Mouse (Mus musculus): ENCODE results near the gene Kcnk3.

Gene Kcnk3

GRCm38 (mm10) chr5:30587681-30588300 is at the start of gene Kcnk3:
TSS of gene Kcnk3 (plus strand) at chr5:30588170.
- in situ Hi-C loops (cut with MboI; ENCODE audit: unreplicated experiment in 2 of 2), result no loop called here

GRCm38 (mm10) chr5:30545698-30546097 is 42.3 kb upstream of the Kcnk3 start, which contains the start of gene Cib4:
TSS of gene Cib4 (minus strand) at chr5:30545836.
- in situ Hi-C loops (cut with MboI; ENCODE audit: unreplicated experiment in 2 of 2), result no loop called here

- in situ Hi-C loops (cut with MboI; ENCODE audit: unreplicated experiment in 2 of 2), result no loop called here
Observed at GRCm38 (mm10) chr5:30548681-30549080, 39.3 kb upstream of the Kcnk3 start.

- in situ Hi-C loops (cut with MboI; ENCODE audit: unreplicated experiment in 2 of 2), result no loop called here
Observed at GRCm38 (mm10) chr5:30550334-30551021, 37.5 kb upstream of the Kcnk3 start.

- in situ Hi-C loops (cut with MboI; ENCODE audit: unreplicated experiment in 2 of 2), result no loop called here
Observed at GRCm38 (mm10) chr5:30551022-30551638, 36.8 kb upstream of the Kcnk3 start.

DNA sequence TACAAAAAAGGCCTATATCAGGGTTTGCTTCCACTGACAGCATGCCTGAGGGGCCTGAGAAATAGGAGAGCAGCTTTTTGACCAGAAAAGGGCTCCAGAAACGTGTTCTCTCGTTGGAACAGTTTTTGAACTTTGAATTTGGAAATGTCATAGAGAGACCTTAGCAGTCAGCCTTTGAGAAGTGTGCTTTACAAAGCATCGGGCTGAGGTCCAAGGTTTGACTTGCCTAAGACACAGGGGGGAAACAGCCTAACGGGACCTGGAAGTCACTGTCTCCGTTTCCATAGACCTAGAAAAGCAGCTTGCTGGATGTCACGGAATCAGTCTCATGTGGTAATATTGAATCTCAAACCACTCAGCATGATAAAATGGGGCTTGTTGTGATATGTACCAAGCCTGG is 36.0 kb upstream of the Kcnk3 start:
- in situ Hi-C loops (cut with MboI; ENCODE audit: unreplicated experiment in 2 of 2), result no loop called here

- in situ Hi-C loops (cut with MboI; ENCODE audit: unreplicated experiment in 2 of 2), result no loop called here
Observed at GRCm38 (mm10) chr5:30553936-30554335, 34.0 kb upstream of the Kcnk3 start.

DNA sequence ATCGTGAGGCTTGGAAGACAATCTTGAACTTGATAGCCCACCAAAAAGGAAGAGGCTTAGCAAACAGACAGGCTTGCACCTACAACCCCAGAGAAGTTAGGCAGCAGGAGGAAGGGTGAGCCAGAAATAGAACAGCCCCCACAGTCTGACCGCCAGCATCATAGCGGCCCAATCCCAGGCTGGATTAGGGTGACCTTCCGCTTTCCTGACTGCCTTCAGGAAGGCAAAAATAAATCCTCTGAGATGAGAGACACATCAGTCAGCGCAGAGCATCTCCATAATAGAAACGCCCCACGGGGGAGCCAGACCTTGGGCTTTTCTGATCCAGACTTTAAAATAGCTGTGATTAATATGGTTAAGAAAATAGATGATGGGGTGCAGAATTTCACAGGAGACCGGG is 33.0 kb upstream of the Kcnk3 start:
- in situ Hi-C loops (cut with MboI; ENCODE audit: unreplicated experiment in 2 of 2), result no loop called here

DNA sequence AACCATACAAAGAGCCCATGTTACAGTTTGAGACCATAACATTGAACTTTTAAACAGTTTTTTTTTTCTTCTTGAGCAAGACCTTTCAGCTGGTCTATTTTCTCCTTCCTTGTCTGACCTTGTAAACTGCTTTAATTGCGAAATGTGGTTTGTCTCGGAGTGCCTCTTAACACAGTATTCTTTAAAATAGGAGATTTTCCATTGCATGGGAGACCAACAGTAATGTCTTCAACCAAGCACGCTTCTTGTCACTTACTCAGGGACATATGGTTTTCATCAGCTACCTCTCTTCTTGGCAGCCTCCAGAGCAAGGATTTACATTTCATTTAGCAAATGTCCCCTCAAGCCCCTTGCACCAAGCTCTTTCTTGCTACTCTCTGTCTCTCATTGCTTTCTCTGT is 31.7 kb upstream of the Kcnk3 start:
- in situ Hi-C loops (cut with MboI; ENCODE audit: unreplicated experiment in 2 of 2), result no loop called here

DNA sequence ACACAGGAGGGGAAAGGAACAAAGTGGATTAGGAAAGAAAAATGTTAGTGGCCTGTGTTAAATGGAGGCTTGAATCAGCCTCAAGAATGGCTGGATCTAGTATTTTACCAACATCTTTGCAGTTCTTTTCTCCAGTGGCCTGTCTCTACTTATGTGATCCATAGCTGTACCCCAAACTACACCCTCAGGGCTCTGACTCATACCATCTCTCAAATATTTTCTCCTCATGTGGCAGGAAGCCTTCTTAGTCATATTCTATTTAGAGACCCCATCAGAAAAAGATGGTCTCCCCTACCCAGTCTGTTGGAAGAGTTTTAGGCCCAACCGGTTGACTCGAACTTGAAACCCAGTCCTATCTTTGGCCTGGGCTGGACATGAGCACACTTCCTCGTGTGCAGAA is 28.5 kb upstream of the Kcnk3 start:
- in situ Hi-C loops (cut with MboI; ENCODE audit: unreplicated experiment in 2 of 2), result no loop called here

DNA sequence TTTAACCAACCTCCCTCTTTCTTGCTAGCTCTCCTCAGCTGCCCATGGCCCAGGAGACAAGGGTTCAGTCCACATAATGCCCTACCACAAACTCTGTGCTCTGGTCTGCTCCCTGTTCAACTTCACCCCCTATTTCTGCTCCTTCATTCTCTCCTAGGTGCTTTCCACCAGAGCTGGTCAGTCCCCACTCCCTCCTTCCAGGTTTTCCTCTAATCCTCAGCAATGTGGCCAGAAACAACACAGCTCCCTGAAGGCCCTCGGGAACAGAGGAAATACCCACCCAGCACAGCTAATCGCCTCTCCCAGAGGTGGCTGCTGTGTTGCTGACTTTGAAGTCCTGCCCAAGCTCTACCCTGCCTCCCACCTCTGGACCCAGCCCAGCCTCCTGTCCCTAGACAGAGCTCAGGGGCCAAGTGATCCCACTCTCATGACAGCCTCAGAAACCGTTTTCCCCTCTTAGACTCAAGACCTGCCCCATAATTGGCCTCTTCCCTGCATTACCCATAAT is 27.9 kb upstream of the Kcnk3 start:
- in situ Hi-C loops (cut with MboI; ENCODE audit: unreplicated experiment in 2 of 2), result no loop called here

- in situ Hi-C loops (cut with MboI; ENCODE audit: unreplicated experiment in 2 of 2), result no loop called here
Observed at GRCm38 (mm10) chr5:30568479-30568878, 19.5 kb upstream of the Kcnk3 start.

GRCm38 (mm10) chr5:30571820-30572219 is 16.1 kb upstream of the Kcnk3 start:
- in situ Hi-C loops (cut with MboI; ENCODE audit: unreplicated experiment in 2 of 2), result no loop called here

- in situ Hi-C loops (cut with MboI; ENCODE audit: unreplicated experiment in 2 of 2), result no loop called here
Observed at GRCm38 (mm10) chr5:30574367-30574766, 13.6 kb upstream of the Kcnk3 start.

DNA sequence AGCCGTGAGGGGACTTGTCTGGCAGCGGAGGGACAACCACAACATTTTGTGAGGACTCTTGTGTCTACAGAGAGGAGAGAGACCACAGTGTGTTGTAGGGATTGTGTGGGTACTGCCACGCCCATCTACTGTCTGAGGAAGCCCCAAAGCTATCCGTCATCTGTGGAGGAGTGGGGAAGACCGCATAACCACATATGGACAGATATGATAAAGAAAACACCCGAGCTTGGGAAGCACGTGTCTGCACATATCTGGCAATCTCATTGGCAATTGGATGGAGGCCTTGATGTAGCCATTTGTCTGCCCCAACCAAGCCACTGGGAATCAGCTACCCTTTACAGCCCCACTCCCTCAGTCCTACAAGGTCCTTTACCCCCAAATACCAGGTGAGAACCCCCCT is 11.7 kb upstream of the Kcnk3 start:
- in situ Hi-C loops (cut with MboI; ENCODE audit: unreplicated experiment in 2 of 2), result no loop called here

DNA sequence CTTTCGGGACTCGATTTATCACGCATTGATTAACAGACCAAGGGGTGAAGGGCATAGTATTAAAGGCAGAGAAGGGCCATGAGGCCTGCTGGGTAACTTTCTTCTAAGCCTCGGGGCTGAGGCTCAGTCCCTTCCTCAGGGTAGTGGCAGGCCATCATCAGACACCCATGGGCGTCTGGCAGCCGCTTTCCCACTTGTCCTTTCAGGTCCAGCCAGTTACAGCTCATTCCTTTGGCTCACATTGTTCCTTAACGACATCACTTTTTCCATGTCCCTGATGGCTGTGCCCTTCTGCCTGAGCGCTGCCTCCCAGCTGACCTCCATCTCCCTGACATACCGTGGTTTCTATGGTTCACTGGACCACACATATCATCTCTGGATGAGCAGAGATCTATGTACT is 10.7 kb upstream of the Kcnk3 start:
- in situ Hi-C loops (cut with MboI; ENCODE audit: unreplicated experiment in 2 of 2), result no loop called here

- in situ Hi-C loops (cut with MboI; ENCODE audit: unreplicated experiment in 2 of 2), result no loop called here
Observed at GRCm38 (mm10) chr5:30577654-30578310, 10.2 kb upstream of the Kcnk3 start.

DNA sequence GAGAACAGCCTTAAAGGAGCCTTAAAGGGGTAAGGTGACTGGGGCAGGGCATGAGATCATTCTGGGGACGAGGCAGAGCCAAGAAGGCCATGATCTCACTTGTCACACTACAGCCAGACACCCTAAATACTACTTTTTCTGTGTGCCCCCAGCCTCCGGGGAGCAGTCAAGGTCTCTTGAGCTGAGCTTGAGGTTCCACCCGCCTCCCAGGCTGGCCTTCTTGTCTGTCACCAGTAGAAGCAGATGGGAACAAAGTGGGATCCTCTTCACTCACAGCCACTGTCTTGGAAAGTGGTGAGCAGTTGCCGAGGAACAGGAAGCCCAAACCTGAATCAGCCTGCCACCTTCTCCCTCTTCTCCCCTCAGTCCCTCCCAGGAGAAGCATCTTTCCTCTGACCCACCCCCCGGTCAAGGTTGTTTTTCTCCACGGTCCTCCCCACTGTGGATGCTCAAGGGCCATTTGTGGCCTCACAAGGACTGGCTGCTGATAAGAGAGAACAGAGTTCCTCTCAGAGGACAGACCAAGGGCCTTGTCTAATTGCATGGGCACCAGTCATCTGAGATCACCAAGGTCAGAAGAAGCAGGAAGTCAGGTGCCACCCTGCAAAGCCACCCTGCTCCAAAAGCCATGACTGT is 9.4 kb upstream of the Kcnk3 start:
- in situ Hi-C loops (cut with MboI; ENCODE audit: unreplicated experiment in 2 of 2), result no loop called here

DNA sequence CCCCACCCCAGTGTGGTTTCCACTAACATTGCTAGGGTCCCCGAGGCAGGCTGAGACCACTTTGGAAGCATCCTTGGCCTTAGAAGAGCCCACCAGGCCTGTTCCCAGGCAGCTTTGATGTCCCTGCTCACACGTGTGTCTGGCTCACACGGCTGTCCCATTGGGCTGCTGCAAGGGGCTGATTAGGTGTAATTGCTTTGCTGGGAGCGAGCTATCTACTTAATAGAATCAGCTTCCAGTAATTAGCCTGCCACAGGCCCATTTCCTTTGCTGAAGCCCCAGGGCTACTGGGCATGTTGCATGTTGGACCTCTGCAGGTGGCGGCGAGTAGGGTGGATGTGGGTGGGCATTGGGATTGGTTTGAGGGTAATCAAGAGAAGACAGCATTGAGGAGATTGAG is 7.2 kb upstream of the Kcnk3 start:
- in situ Hi-C loops (cut with MboI; ENCODE audit: unreplicated experiment in 2 of 2), result no loop called here

- in situ Hi-C loops (cut with MboI; ENCODE audit: unreplicated experiment in 2 of 2), result no loop called here
Observed at GRCm38 (mm10) chr5:30582017-30582416, 6.0 kb upstream of the Kcnk3 start.

DNA sequence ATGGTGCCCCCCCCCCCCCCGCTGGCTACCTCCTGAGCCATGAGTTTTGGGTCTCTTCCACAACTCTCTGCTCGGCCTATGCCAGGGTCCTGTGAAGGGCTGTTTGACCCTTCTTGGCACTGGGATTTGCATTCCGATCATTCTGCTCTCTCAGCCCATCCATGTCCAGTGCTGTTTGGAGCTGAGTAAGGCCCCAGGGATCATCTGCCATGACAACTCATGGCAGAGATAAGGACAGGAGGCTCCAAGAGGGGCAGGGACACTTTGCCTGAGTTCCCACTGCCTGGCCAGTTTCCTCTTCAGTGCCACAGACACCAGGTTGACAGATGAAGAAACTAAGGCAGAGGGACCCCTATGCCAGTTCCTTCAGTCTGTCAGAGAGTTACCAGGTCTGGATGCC is 1.4 kb upstream of the Kcnk3 start:
- in situ Hi-C loops (cut with MboI; ENCODE audit: unreplicated experiment in 2 of 2), result no loop called here

Measured in v-Abl transformed pro-B cells (cell line).